Mouse (Mus musculus) megakaryocyte, embryonic 14.5 days (primary cell): ENCODE measurements around the gene Kti12.

Source experiments
- FLI1 ChIP-seq: IDR thresholded peaks from 2 replicates; pipeline ENCODE4 v1.6.1; 2012; ENCODE audit warnings: low read length, inconsistent platforms, mixed read lengths
- GATA1 ChIP-seq: IDR thresholded peaks from 3 replicates; pipeline ENCODE4 v1.6.1; 2012; ENCODE audit warnings: mixed read lengths, low read length, inconsistent platforms, borderline replicate concordance

DNA sequence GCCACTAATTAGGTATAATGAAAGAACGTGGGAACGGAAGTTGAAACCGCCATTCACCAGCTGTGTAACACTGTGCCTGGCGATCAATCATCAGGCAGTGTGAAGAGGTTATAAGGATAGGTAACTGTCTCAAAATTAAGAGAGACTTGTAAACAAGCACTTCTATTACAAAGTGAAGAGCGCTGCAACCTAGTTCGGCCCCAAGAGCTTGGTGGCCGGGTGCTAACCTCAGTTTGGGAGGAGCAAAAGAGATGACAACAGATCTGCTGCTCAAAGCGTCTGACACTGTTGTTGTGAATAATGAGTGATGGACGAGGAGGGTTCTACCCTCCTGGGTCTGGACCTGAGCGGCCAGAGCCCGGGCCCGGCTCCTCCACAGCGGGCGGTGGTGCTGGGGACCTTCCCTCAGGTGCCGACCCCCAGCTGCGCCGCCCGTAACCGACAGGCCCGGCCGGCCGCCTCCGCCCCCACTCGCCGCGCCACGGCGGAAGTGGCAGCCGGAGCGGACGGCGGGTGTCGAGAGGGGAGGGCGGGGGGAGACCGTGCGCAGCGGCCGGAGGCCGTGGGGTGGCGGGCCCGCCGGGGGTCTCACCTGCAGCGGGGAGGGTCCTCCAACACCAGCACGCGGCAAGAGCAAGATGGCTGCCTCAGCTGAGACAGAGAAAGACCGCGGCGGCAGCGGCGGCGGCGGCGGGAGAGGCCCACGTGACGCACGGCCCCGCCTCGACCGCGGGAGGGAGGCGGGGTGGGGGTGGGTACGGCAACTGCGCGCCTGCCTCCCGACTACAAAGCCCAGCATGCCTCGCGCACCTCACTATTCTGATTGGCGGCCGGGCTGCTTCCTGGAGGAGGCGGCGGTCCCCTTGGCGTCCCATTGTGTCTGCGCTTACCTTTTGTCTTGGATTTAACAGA, 14.4 kb upstream of the Kti12 start, which contains the start of gene Btf3l4:
- TF ChIP-seq GATA1 (no peak), FLI1 (no peak)
